Mouse (Mus musculus): ENCODE data around the gene Psmb9. TPM values are rescaled to one million over a fixed set of nuclear protein-coding genes. Genes with fewer than 3 reads are reported as not detected.

Gene Psmb9
- polyA plus RNA-seq, 1 experiment from 2014 or later: 1.3 TPM

DNA sequence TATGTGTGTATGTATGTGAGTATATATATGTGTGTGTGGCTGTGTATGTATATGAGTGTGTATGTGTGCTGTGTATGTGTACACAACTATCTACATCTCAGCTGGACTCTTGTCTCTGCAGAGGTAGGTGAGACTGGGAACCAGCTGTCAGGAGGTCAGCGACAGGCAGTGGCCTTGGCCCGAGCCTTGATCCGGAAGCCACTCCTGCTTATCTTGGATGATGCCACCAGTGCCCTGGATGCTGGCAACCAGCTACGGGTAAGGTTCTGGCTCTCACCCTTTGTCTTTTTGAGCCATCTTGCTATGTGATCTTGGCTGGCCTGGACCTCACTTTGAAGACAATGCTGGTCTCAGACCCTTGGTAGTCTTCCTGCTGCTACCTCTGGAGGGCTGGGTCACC lies 7.2 kb upstream of the Psmb9 start:
- DNase-seq (ENCODE audit: extremely low spot score, low spot score): no peak
- WGBS: 85% methylated on average over 4 of the region's 4 CpGs

DNA sequence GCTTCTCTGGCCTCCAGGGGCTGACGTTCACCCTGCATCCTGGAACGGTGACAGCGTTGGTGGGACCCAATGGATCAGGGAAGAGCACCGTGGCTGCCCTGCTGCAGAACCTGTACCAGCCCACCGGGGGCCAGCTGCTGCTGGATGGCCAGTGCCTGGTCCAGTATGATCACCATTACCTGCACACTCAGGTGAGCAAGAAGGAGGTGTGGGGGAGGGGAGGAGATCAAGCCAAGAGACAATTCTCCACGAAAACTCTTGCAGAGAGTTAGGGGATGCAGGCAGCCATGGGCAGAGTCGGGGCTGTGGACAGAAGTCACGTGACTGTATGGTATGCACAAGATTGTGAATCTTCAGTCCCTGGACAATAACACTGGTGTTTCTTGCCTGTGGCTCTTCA lies 5.9 kb upstream of the Psmb9 start:
- 63% methylated on average over 8 of the region's 8 CpGs for WGBS
- H3K27ac ChIP-seq: no peak overlapping the region
- no peak overlapping the region for H3K4me3 ChIP-seq
- H3K9me3 ChIP-seq: no peaks in the 10 kb centered on the region
- peaks cover 22% of the 10 kb centered on the region for H3K4me1 ChIP-seq
- no peaks in the 10 kb centered on the region for H3K36me3 ChIP-seq (replicated peaks)
- DNase-seq (ENCODE audit: extremely low spot score, low spot score): no peak
- peaks cover 100% of the 10 kb centered on the region for H3K27me3 ChIP-seq (ENCODE audit: poor library complexity, severe bottlenecking)

More for the DNA sequence above, 7.2 kb upstream of the Psmb9 start:
- H3K9me3 ChIP-seq: no peaks in the 10 kb centered on the region
- H3K4me3 ChIP-seq: no peak overlapping the region
- H3K27me3 ChIP-seq (ENCODE audit: poor library complexity, severe bottlenecking): peaks cover 99% of the 10 kb centered on the region
- H3K4me1 ChIP-seq: peaks cover 22% of the 10 kb centered on the region
- no peaks in the 10 kb centered on the region for H3K36me3 ChIP-seq (replicated peaks)
- no peak overlapping the region for H3K27ac ChIP-seq

DNA sequence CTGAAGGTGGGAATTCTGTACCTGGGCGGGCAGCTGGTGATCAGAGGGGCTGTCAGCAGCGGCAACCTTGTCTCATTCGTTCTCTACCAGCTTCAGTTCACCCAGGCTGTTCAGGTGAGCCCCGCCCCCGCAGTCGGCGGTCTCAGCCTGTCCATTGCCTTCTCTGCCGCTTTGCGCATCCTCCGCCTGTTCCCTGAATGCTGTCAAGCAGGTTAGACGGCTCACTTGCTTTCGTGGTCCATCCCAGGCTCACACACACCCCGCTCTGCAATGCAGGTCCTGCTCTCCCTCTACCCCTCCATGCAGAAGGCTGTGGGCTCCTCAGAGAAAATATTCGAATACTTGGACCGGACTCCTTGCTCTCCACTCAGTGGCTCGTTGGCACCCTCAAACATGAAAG lies 5.3 kb upstream of the Psmb9 start:
- H3K4me3 ChIP-seq: no peak overlapping the region
- H3K27ac ChIP-seq: no peak overlapping the region
- H3K9me3 ChIP-seq: no peaks in the 10 kb centered on the region
- H3K4me1 ChIP-seq: peaks cover 20% of the 10 kb centered on the region
- no peaks in the 10 kb centered on the region for H3K36me3 ChIP-seq (replicated peaks)
- no peak for DNase-seq (ENCODE audit: extremely low spot score, low spot score)
- H3K27me3 ChIP-seq (ENCODE audit: poor library complexity, severe bottlenecking): peaks cover 100% of the 10 kb centered on the region
- 26% methylated on average over 16 of the region's 16 CpGs for WGBS

DNA sequence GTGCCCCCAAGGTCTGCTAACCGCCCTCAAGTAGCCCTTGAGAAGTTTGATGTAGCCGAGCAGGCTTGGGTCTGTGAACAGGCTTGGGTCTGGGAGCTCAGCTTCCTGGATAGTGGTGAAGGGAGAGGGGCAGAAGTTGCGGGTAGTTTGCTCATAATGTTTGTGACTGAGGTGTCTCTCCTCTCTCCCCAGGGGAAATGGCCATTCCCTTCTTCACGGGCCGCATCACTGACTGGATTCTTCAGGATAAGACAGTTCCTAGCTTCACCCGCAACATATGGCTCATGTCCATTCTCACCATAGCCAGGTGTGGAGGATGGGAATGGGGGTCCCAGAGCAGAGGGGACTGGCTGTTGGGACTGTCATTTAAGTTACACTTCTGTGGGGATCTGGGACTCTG lies 1.4 kb upstream of the Psmb9 start:
- peaks cover 19% of the 10 kb centered on the region for H3K4me1 ChIP-seq
- 75% methylated on average over 6 of the region's 6 CpGs for WGBS

DNA sequence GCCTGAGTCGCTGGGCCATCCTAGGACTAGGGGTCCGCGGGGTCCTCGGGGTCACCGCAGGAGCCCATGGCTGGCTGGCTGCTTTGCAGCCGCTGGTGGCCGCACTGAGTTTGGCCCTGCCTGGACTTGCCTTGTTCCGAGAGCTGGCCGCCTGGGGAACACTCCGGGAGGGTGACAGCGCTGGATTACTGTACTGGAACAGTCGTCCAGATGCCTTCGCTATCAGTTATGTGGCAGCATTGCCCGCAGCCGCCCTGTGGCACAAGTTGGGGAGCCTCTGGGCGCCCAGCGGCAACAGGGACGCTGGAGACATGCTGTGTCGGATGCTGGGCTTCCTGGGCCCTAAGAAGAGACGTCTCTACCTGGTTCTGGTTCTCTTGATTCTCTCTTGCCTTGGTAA lies 446 bp upstream of the Psmb9 start:
- Histone ChIP-seq H3K4me3 (peak overlapping the region; percentile 56), H3K4me1 (peaks cover 19% of the 10 kb centered on the region), H3K27ac (peak overlapping the region; percentile 54), H3K27me3 (ENCODE audit: poor library complexity, severe bottlenecking) (peaks cover 100% of the 10 kb centered on the region), H3K36me3 (replicated peaks) (no peaks in the 10 kb centered on the region), H3K9me3 (no peaks in the 10 kb centered on the region)
- WGBS: 3% methylated on average over 20 of the region's 20 CpGs
- DNase-seq (ENCODE audit: extremely low spot score, low spot score): peak; percentile 37

More for the DNA sequence above, 1.4 kb upstream of the Psmb9 start:
- no peak overlapping the region for H3K27ac ChIP-seq
- no peak for DNase-seq (ENCODE audit: extremely low spot score, low spot score)
- peaks cover 100% of the 10 kb centered on the region for H3K27me3 ChIP-seq (ENCODE audit: poor library complexity, severe bottlenecking)
- no peaks in the 10 kb centered on the region for H3K36me3 ChIP-seq (replicated peaks)
- no peak overlapping the region for H3K4me3 ChIP-seq
- no peaks in the 10 kb centered on the region for H3K9me3 ChIP-seq

DNA sequence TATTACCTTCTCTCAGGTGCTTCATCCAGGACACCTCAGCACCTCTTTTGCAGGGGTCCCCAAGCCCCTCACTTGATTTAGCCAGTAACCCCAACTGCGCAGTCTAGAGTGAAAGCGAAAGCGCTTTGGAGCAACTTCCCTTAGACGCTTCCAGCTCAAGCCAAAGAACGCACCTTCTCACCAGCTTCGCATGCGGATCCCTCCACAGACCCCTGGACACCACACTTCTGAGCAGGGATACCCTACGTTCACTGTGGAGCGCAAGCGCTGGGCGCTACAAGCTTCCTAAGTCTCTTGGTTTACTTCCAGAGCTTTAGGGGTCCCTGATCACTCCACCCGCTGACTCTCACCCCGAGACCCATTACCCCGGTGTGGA lies 691 bp downstream of the Psmb9 start:
- no peaks in the 10 kb centered on the region for H3K9me3 ChIP-seq
- peak; percentile 32 for DNase-seq (ENCODE audit: extremely low spot score, low spot score)
- H3K27me3 ChIP-seq (ENCODE audit: poor library complexity, severe bottlenecking): peaks cover 90% of the 10 kb centered on the region
- no peaks in the 10 kb centered on the region for H3K36me3 ChIP-seq (replicated peaks)
- peak overlapping the region; percentile 54; the same call in 1 of the 2 replicates for H3K27ac ChIP-seq
- peak overlapping the region; percentile 56 for H3K4me3 ChIP-seq
- WGBS: 3% methylated on average over 14 of the region's 14 CpGs
- peaks cover 19% of the 10 kb centered on the region for H3K4me1 ChIP-seq

DNA sequence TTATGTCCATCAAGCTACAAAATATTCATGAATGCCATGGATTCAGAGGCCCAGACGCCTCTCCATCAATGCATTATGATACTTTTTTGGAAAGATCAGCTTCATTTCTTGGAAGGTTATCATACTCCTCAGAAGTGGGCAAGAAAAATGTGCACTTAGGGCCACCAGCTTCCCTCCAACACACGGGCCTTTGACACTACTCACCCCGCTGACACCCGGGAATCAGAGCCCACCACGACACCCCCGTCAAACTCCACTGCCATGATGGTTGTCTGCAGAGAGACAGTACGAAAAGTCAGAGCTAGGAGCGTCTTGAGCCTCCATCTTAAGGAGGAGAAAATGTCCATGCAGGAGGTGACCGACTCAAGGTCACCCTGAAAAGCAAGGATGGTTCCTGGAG lies 2.0 kb downstream of the Psmb9 start:
- Histone ChIP-seq H3K27me3 (ENCODE audit: poor library complexity, severe bottlenecking) (peaks cover 77% of the 10 kb centered on the region), H3K27ac (no peak overlapping the region), H3K36me3 (replicated peaks) (no peaks in the 10 kb centered on the region)

DNA sequence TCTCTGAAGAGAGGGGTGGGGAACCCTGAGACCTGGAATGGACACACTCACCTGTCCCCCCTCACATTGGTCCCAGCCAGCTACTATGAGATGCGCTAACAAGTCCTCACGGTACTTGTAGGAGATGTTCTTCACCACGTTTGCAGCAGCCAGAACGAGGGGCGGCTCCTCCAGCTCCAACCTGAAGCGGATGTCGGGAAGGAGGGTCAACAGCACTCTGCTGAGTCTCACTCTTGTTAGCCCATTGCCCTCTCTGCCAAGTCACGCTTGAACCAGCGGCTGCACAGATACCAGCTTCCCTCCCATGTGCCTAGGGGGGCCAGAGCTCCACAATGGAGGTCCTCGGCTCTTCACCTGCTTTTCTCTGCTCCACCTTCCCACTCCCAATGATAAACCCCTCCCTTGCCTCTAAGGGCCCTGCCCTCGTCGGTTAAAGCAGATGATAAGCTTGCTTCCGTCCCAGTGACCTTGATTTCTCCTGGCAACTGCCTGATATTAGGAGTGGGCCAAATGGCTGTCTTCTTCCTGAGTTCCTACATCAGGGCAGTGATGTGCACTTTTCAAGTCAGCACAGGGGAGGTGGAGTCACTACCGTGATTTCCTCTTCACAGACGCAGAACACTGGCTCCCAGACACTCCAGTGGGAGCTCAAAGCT lies 3.9 kb downstream of the Psmb9 start:
- WGBS: 79% methylated on average over 15 of the region's 15 CpGs
- Histone ChIP-seq H3K27me3 (ENCODE audit: poor library complexity, severe bottlenecking) (peaks cover 58% of the 10 kb centered on the region), H3K9me3 (no peaks in the 10 kb centered on the region), H3K4me3 (no peak overlapping the region), H3K27ac (no peak overlapping the region), H3K4me1 (peaks cover 19% of the 10 kb centered on the region), H3K36me3 (replicated peaks) (no peaks in the 10 kb centered on the region)
- no peak for DNase-seq (ENCODE audit: extremely low spot score, low spot score)

More for the DNA sequence above, 2.0 kb downstream of the Psmb9 start:
- Histone ChIP-seq H3K4me3 (no peak overlapping the region), H3K9me3 (no peaks in the 10 kb centered on the region), H3K4me1 (peaks cover 19% of the 10 kb centered on the region)
- no peak for DNase-seq (ENCODE audit: extremely low spot score, low spot score)
- 88% methylated on average over 9 of the region's 9 CpGs for WGBS

DNA sequence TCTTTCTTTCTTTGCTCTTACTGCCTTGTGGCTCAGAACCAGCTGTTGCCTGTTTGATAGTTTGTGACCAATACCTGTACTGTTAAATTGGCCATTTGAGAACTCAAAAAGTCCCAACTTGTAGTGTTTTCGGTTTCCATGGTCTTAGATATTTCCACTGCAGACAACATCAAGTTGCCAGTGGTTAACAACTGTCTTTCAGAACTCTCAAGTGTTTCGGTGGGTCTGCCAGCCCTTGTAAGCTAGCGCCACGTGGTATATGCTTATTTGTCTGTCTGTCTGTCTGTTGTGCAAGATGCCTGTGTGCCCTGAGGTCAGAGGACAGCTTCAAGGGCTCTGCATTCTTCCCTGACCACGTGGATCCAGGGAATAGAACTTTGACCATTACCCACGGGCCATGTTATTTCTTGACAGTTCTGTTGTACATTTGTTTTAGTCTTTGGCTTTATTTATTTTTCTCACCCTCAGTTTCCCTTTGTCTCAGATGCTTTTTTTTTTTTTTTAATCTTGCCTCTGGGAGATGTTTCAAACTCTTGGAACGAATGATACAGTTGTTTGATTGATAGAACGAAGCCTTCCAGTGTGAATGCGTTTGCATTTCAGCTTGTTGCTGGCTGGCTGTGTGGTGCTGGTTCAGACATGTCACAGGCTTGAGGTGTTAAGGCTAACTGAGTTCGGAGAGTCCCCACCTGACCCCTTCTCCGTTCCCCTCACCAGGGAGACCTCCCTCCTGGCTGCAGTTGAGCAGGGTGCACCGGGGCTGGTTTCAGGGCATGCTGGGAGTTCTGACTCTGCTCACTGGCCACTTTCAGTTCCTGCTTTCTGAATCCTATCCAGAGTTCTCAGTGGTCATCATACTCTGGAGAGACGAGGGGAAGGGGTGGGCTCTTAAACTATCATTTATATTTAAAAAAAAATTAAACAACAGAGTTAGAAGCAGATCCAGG lies 7.4 kb downstream of the Psmb9 start:
- no peaks in the 10 kb centered on the region for H3K36me3 ChIP-seq (replicated peaks)
- no peak overlapping the region for H3K27ac ChIP-seq
- peaks cover 23% of the 10 kb centered on the region for H3K27me3 ChIP-seq (ENCODE audit: poor library complexity, severe bottlenecking)
- no peak overlapping the region for H3K4me3 ChIP-seq
- peaks cover 7% of the 10 kb centered on the region; the same call in 1 of the 2 replicates for H3K9me3 ChIP-seq
- 78% methylated on average over 13 of the region's 13 CpGs for whole genome bisulfite sequencing
- no peak for DNase-seq (ENCODE audit: extremely low spot score, low spot score)
- H3K4me1 ChIP-seq: no peaks in the 10 kb centered on the region

DNA sequence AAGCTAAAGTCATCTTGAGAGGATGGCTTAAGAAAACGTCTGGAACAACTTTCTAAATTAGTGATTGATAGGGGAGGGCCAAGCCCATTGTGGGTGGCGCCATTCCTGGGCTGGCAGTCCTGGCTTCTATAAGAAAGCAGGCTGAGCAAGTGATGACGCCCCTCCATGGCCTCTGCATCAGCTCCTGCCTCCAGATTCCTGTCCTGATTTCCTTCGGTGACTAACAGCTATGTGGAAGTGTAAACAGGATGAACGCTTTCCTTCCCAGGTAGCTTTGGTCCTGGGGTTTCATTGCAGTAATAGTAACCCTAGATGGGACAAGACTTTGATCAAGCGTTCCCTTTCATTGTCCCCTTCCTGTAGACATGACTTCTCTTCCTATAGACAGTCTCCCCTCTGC lies 8.5 kb downstream of the Psmb9 start:
- no peak for DNase-seq (ENCODE audit: extremely low spot score, low spot score)
- Histone ChIP-seq H3K36me3 (replicated peaks) (no peaks in the 10 kb centered on the region), H3K27me3 (ENCODE audit: poor library complexity, severe bottlenecking) (peaks cover 12% of the 10 kb centered on the region), H3K9me3 (peaks cover 7% of the 10 kb centered on the region; the same call in 1 of the 2 replicates), H3K4me1 (no peaks in the 10 kb centered on the region), H3K4me3 (no peak overlapping the region), H3K27ac (no peak overlapping the region)
- WGBS: 73% methylated on average over 6 of the region's 6 CpGs

DNA sequence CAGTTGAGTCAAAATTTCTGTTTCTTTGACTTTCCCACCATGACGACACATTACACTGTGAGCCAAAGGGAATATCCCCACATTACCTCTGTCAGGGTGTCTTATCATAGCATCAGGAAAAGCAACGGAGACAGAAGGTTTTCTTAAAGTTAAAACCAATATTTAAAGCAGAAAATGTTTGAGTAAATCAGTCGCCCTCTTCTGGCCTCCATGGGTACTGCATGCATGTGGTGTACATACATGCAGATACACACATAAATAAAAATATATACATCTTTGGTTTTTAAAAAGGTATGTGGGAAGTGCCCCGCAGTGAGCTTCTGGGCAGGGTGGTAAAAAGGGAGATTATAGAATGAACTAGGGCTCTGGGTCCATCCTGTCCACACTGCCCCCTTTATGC lies 10.4 kb downstream of the Psmb9 start:
- H3K9me3 ChIP-seq: peaks cover 7% of the 10 kb centered on the region; the same call in 1 of the 2 replicates
- H3K4me3 ChIP-seq: no peak overlapping the region
- no peaks in the 10 kb centered on the region for H3K27me3 ChIP-seq (ENCODE audit: poor library complexity, severe bottlenecking)
- H3K27ac ChIP-seq: no peak overlapping the region
- no peaks in the 10 kb centered on the region for H3K4me1 ChIP-seq
- H3K36me3 ChIP-seq (replicated peaks): no peaks in the 10 kb centered on the region
- DNase-seq (ENCODE audit: extremely low spot score, low spot score): no peak
- 66% methylated on average over 4 of the region's 4 CpGs for WGBS

DNA sequence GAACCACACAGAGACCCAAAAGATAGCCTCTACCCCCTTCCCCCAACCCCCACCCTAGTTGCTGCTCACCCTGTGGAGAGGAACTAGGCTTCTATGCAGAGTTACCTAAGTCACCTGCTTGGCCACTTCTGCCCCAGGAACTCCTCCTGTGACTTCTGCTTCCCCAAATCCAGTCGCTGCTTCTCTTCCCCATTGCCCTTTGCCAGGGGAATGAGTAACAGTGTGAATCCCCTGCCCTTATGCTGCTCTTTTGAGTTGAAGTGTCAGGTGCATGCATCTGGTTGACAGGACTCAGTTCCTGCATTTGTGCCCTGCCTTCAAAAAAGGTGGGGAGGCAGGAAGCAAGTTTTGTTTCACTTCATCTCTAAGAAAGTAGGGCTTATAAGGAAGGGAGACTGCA lies 13.5 kb downstream of the Psmb9 start:
- H3K27me3 ChIP-seq (ENCODE audit: poor library complexity, severe bottlenecking): no peaks in the 10 kb centered on the region
- H3K4me1 ChIP-seq: no peaks in the 10 kb centered on the region
- peaks cover 7% of the 10 kb centered on the region; the same call in 1 of the 2 replicates for H3K9me3 ChIP-seq
- no peak for DNase-seq (ENCODE audit: extremely low spot score, low spot score)
- H3K27ac ChIP-seq: no peak overlapping the region
- no peak overlapping the region for H3K4me3 ChIP-seq
- 59% methylated on average over 1 of the region's 1 CpGs for WGBS
- H3K36me3 ChIP-seq (replicated peaks): no peaks in the 10 kb centered on the region

DNA sequence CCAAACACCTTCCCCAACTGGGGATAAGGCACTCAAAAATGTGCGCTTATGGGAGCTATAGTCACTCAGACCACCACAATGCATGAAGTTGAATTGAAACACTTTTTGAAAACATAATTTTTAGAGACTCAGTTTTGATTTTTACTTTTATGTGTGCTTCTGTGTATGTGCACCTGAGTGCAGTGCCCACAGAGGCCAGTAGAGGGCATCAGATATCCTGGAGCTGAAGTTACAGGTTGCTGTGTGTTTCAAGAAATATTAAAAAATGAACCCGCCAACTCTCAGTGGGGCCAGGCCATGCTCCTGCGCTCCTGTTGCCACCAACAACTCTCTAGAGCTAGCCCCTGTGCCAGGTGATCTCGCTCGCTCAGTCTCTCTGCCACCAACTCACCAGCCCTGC lies 15.0 kb downstream of the Psmb9 start:
- H3K9me3 ChIP-seq: peaks cover 6% of the 10 kb centered on the region; the same call in 1 of the 2 replicates
- no peaks in the 10 kb centered on the region for H3K27me3 ChIP-seq (ENCODE audit: poor library complexity, severe bottlenecking)
- H3K36me3 ChIP-seq (replicated peaks): no peaks in the 10 kb centered on the region
- H3K4me3 ChIP-seq: no peak overlapping the region
- 94% methylated on average over 5 of the region's 5 CpGs for WGBS
- no peaks in the 10 kb centered on the region for H3K4me1 ChIP-seq
- H3K27ac ChIP-seq: no peak overlapping the region
- no peak for DNase-seq (ENCODE audit: extremely low spot score, low spot score)
